Mouse (Mus musculus): Measurements from ENCODE around the gene Osbpl2.

DNA sequence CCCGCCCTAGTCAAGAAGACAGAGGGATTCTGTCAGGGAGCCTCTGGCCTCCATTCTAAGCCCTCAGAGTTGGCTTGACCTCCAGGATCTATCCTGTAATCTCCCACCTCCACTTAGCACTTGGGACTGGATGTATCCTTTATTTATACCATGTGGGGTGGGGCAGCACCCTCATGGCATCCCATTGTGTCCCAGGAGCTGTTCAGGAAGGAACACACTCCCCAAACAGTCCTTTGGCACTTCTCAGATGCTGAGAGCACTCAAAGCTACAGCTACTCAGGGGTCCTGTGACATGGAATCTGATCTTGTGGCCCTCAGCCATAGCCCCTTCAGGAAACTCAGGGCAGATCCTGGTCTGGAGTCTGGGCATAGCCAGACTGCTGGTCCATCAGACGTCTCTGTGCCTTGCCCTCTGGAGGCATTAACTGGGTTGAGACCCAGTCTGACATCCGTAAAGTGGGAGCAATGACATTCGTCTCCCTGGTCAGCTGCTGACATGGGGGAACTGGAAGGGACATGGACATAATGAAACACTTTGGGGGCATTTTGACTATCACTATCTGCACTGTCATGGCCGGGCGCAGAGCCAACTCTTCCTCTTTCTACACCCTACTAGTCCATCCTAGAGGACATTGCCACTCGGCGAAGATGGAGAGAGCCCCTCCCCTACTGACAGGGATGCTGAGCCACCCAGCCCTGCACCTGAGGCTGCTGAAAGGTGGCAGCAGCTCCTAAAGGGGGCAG, 2.2 kb upstream of the Osbpl2 start:
- no peak for TF ChIP-seq CTCF (IDR thresholded peaks at IDR 0.05; ENCODE audit: borderline replicate concordance, insufficient read depth, low read depth, low read length)
- TF ChIP-seq POLR2A (IDR thresholded peaks at IDR 0.05; ENCODE audit: borderline replicate concordance, insufficient read depth, low read length) = no peak

Measured in cerebellum, adult 2 months (tissue).